Mouse (Mus musculus) G1E-ER4 (cell line): ENCODE measurements around the gene Atp5c1. TPM values are rescaled to one million over a fixed set of nuclear protein-coding genes. Genes with fewer than 3 reads are reported as not detected.

Experiments
- GATA1 ChIP-seq: IDR thresholded peaks from one replicate; pipeline ENCODE4 v1.8.0; 2012; ENCODE audit warnings: low read length, inconsistent platforms
- polyA plus RNA-seq: library from polyadenylated mRNA; stranded (reverse); fragments of >175 nt; gene quantifications from 2 replicates; pipeline ENCODE4 v1.2.3, GENCODE M21; 2012

Atp5c1 gene
- 25.2 and 39.2 TPM in 2 replicates for polyA plus RNA-seq

DNA sequence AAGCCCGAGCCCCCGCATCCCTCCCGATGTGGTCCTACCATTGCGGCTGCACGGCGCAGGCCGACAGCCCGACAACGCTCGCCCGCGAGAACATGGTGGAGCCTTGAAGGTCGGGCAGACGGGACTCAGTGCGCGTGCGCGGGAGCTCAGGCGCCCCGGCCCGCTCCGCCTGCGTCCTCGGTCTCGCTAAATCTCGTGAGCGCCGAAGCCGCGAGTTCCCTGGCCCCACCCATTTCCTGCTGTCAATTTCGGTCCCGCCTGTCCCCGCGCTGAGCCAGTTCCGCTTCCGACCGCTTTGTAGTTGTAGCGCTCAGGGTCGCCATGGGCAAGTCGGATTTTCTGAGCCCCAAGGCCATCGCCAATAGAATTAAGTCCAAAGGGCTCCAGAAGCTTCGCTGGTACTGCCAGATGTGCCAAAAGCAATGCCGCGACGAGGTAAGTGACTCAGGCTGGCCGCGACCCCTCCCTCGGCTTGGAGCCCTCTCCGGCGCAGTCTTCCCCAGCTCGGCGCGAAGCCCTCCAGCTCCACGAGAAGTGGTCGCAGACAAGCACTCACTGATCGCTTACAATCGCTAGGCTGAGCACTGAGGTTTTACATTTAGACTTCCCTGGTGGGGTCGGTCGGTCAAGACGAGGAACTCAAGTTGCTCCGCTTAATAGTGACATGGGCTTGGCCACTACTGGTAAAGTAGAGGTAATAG lies at the start of gene Atp5c1, which contains the start of gene Kin:
TSS of gene Atp5c1 (minus strand) at position 201 of the 701 bp plus-strand sequence.
TSS of gene Kin (plus strand) at position 284 of the 701 bp plus-strand sequence.
- TF ChIP-seq GATA1: no peak

DNA sequence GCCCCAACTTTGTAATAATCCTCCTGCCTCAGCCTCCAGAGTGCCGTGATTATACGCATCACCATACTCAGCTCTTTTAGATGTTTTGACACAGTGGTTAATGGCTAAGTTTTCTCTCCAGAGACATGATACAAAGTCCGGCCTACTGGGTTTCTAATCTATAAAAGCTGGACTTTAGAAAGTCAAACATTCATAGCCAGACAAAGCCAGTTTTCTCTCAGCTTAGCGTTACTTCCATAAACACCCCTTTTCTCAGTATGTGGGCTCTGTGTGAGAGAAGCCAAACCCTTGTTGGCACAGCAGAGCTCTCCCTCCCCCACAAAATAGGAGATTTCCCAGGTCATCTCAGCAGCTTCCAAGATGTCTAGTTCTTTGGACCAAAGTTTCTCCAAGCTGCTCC lies 48.3 kb upstream of the Atp5c1 start:
- TF ChIP-seq GATA1: no peak

DNA sequence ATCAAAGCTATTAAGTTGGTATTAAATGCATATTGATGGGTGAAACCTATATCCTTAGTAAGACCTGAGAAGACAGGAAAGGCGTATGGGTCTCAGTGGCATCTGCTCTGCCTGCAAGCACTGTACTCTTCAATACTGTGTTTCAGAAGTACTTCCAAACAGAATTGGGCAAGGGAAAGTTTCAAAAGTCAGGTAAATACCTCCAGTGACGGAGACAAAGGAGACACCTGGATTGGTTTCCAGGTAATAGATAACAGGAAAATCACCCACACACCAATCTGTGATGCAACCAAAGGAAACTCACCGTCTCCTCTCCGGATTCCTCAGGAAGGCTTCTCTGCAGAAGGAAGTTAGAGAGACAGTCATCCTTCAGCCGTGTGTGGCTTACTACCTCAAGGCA lies 47.2 kb upstream of the Atp5c1 start:
- TF ChIP-seq GATA1: no peak

DNA sequence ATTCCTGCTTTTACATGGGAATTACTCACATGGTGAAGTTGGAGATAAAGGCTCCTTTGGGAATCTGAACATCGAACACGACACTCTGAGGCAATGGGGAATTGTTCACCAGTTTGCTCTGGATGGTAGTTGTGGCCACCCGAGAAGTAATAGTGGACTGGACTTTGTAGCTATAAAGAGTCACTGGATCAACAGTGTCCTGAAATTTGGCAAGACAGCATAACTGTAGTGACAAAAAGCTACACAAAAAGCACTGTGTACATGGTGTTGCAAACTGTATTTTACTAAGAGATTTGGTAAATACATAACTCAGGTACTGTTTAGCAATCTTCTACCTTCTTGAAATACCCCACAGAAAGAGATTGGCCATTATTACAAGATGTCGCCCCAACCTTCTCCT lies 45.8 kb upstream of the Atp5c1 start:
- TF ChIP-seq GATA1: no peak

DNA sequence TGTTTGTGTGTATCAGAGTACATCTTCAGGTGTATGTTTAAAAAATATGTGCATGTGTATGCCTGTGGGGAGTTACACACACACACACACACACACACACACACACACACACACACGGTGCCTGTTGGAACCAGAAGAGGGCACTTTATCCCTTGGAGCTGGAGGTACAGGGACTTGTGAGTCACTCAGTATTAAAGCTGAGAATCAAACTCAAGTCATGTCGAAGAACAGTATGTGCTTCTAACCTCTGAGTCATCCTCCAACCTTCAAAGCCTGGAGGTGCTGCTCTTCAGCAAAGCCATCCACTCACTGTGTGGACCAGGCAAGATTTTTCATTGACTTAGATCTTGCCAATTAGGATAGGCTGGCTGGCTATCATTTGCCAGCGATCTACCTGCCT lies 41.5 kb upstream of the Atp5c1 start:
- no peak for TF ChIP-seq GATA1

DNA sequence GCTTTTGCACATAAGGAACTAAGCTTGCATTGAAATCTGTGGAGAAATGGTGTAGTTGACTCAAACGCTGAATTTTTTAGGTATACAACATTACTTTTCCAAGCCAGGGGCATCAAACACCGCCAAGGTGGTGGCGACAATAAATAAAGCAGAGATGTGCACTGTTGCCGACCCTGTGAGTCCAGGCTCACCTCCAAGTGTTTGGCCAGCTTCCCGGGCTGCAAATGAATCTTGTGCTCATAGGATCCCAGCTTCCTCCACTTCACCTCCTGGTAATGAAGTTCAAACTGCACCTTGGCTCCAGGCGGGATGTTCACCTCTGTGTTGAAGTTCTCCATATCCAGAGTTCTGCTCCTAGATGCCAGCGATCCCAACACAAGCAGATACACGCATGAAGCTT lies 39.0 kb upstream of the Atp5c1 start:
- no peak for TF ChIP-seq GATA1

DNA sequence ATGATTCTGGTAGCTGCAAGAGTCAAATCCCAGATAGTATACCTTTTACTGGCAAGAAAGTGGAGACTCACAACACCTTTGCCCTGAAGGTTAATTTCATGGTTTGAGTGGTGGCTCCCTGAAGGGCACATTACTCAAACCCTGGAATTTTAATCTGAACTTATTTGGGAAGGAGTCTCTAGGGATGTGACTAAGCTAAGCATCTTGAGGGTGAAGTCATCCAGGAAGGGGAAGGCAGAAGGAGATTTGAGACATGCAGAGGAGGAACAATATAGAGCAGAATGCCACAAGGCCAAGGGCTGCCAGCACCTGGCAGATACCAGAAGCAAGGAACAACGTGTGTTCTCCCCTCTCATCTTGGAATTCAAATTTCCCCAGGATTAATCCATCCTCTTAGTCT lies 38.4 kb upstream of the Atp5c1 start:
- TF ChIP-seq GATA1: no peak

DNA sequence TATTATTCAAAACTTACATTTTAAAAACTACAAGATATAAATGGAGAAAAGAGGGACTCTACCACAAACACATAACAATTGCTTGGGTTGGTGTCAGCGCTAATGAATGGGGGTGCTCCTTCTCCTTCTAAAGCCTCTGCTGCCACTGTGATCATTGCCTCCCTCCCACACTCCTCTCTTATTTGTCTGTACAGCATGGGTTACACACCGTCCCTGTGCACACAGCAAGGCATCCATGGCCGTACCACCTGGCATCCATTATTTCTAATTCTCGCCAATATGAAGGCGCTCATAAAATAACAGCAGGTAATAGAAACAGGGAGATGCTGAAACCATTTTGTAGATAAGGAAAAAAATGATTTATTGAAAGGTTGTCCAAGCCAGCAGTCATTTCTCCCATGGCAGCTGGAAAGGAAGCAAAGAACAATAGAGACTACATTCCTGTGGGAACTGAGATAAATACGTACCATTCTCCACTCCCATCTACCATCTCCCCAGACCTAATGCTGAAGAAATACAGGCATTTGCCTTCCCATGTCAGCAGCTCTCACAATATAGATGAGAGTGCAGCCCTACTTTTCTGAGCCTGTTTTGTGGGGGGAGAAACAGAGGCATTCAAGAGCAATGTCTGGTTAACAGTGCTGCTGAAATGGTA lies 28.4 kb upstream of the Atp5c1 start:
- TF ChIP-seq GATA1: no peak

DNA sequence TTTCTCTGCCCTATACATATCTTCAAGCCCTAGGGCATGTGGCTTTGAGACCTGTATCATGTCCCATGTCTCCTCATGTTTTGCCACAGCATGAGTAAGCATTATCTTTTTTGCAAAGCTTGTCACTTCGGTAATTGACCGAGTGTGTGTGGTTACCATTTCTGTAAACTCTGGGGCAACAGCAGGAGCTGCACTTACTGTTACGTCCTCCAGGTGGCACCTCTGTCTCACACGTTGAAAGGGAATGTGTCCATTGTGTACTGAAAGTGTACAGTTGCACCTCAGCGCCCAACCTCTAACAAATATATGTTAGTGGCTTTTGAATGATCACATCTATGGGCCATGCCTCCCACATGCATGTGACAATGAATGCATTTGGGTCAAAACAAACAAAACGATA lies 20.9 kb upstream of the Atp5c1 start:
- TF ChIP-seq GATA1: no peak

DNA sequence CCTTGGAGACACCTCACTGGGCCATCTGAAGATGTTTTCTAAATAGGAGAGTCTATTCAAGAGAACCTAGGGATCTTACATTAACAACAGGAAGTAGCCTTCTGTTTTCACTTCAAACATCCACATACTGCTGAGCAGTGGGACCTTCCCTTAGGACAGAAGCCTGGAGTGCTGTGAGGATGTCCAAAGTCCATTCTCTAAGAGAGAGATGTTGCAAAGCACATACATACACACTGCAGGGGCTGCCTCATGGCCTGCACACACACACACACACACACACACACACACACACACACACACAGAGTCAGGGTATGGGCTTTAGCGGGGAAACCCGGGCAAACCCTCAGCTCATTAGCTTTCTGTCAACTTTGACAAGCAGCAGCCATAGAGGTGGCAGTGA lies 20.2 kb upstream of the Atp5c1 start:
- no peak for TF ChIP-seq GATA1

DNA sequence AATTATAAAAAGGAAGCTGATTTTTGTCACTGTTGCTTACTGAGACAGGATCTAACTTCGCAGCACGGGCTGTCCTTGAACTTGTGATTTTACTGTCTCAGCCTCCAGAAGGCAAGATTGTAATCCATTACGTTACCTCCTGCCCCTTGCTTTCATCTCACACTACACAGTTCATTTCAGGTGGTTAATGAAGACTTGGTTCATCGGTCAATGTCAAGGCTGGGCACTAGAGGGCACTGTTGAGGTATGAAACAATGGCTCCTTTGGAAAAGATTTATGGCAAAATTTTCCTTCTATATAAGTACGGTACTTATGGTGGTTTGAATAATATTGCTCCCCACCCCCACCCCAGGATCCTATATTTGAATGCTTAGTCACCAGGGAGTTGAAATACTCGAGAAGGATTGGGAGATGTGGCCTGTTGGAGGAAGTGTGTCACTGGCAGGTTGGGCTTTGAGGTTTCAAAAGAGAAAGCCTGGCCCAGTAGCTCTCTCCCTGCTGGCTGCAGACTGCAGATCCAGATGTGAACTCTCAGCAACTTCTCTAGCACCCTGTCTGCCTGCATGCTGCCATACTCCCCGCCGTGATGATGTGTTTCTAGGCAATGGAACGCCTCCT lies 18.4 kb upstream of the Atp5c1 start:
- TF ChIP-seq GATA1: no peak

DNA sequence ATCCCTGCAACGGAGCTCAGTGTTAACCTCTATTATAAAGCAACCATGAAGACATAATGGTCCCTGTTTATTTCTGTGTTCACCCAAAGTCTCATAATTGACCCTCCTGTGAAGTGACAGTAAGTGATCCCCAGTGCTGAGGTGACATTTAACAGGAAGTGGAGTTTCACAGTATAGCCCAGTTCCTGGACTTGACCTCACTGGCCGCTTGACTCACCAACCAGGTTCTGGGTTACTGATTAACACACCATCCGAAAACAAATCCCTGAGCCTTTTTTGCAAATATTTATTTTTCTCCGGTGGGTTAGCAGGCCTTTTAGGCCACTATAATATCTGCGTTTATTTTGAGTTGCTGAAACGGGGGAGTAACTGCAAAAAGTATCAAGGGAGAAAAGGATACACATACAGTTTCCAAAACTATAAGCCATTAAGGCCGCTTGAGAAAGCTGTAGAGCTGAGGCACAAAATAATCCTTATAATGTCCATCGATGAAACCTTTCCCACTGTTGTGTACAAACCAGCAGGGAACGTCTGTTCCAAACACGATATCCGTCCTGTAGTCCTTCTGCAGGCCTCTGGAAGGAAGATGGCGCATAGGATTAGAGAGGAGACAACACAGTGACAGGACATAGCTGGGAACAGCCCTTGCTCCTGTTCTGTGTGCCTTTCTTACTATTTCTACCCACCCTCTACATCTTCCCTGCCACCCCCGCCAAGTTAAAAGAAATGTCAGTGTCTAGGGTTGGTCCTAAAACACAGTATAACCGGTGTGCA lies 14.2 kb upstream of the Atp5c1 start:
- TF ChIP-seq GATA1: no peak

DNA sequence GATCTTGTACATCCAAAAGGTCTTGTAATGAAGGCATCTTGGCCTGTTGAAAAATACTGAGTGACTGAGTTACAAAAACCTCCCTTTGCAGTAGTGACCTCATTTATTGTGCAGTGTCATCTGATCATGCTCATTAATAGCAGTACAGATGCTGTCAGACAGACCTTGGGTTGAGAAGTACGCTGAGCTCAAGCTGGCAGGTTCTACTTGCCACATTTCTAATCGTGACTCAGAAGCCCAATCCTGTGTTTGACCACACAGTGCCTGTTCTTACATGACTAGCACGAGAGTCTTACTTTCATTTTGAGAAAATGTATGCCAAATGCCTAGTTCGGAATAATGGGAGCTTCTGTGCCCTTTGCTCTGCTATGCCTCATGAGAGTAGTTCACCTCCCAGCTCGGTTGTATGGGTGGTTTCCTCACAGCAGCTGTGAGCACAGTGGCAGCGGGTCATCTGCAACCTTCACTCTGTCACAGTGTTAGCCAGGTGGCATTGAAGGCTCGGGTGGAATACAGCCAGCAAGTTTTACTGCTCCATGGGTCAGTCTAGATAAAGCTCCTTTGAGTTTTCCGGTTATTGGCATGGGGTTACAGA lies 7.0 kb upstream of the Atp5c1 start:
- TF ChIP-seq GATA1: no peak

DNA sequence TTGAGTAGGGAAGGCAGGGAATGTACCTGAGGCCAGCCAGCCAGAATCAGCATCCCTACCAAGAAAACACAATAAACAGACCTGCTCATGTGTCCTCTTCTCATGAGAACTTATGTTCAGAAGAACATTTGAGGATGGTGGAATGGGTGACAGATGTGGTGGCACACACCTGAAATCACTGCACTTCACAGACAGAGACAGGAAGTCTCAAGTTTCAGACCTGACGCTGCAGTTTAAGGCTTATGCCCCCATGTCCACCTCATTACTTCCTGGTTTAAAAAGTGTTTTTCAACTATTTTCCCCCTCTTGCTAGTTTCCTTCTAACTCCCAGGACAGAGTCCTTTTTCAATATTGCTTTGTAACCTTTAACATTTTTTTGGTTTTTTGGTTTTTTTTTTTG lies 2.4 kb upstream of the Atp5c1 start:
- TF ChIP-seq GATA1: no peak

DNA sequence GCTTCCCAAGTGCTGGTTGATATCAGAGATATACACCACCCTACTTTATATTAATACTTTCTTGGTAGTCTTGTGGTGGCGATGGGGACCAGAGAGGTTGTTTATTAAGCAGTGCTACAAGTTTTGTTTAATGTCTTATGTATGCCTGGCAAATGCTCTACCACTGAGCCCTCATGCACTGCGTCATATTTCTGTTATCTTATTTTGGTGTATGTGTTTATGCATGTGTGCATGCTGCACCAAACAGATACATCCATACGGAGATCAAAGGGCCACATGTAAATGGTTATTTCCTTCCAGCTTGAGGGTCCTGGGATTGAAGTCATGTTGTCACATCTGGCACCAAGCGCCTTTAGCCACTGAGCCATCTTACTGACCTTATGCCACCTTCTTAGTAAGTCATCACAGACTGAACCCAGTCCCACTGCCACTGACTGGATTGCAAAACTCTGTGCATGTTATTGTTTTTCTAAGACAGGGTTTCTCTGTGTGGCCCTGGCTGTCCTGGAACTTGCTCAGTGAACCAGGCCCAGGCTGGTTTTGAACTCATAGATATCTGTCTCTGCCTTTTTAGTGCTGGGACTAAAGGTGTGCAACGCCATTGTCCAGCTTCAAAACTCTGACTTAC lies 1.3 kb upstream of the Atp5c1 start:
- no peak for TF ChIP-seq GATA1
